Mouse (Mus musculus) liver, embryonic 15.5 days (tissue): ENCODE measurements at regions not wholly inside any gene's neighbourhood (a gene's known extent, or its start where the extent isn't known, plus 50 kb on each side); places are given as distances from the start of the nearest gene placed in this dataset.

Experiments
- ATAC-seq: fragments of 200-750 bp; cut with Nextera tagmentation; 2 replicates; pipeline ENCODE4 v1.8.0; 2017; ENCODE audit warnings: moderate number of reproducible peaks, mild to moderate bottlenecking, moderate library complexity; ENCODE audit not compliant: insufficient read depth
- H3K27ac ChIP-seq: fragments of 300-500 bp; sonication (generic); replicated peaks from 2 replicates; pipeline ENCODE4 v1.5.1; 2015; ENCODE audit warnings: mild to moderate bottlenecking, inconsistent platforms
- H3K27me3 ChIP-seq: fragments of 300-500 bp; sonication (generic); 2 replicates; pipeline ENCODE4 v1.6.1; 2015; ENCODE audit warnings: mild to moderate bottlenecking, inconsistent platforms
- H3K36me3 ChIP-seq: fragments of 300-500 bp; sonication (generic); replicated peaks from 2 replicates; pipeline ENCODE4 v1.6.1; 2015; ENCODE audit warnings: moderate library complexity, mild to moderate bottlenecking, inconsistent platforms
- H3K4me1 ChIP-seq: fragments of 300-500 bp; sonication (generic); replicated peaks from 2 replicates; pipeline ENCODE4 v1.6.1; 2015; ENCODE audit warnings: inconsistent platforms
- H3K4me2 ChIP-seq: fragments of 300-500 bp; sonication (generic); 2 replicates; pipeline ENCODE4 v1.6.1; 2015; ENCODE audit warnings: moderate library complexity, mild to moderate bottlenecking, inconsistent platforms
- H3K4me3 ChIP-seq: fragments of 300-500 bp; sonication (generic); replicated peaks from 2 replicates; pipeline ENCODE4 v1.5.1; 2015; ENCODE audit warnings: mild to moderate bottlenecking, inconsistent platforms
- H3K9ac ChIP-seq: fragments of 300-500 bp; sonication (generic); 2 replicates; pipeline ENCODE4 v1.6.1; 2015; ENCODE audit warnings: moderate library complexity, mild to moderate bottlenecking, inconsistent platforms
- H3K9me3 ChIP-seq: fragments of 300-500 bp; sonication (generic); replicated peaks from 2 replicates; pipeline ENCODE4 v1.6.1; 2016; ENCODE audit warnings: inconsistent platforms
- WGBS: fragments of 180-500 bp; shearing (Covaris S2); methylation state at CpG from one replicate; pipeline ENCODE4 v1.1.7; 2015; ENCODE audit warnings: mixed read lengths; ENCODE audit not compliant: insufficient replicate concordance; 5-methylcytosine and 5-hydroxymethylcytosine counted together

- no peak for ATAC-seq
- Histone ChIP-seq H3K4me2 (no peak overlapping the region), H3K27ac (no peak overlapping the region), H3K36me3 (no peaks in the 10 kb centered on the region), H3K4me1 (no peaks in the 10 kb centered on the region), H3K9ac (no peak overlapping the region), H3K4me3 (no peak overlapping the region), H3K9me3 (no peaks in the 10 kb centered on the region), H3K27me3 (no peaks in the 10 kb centered on the region)
- 58% methylated on average over 1 of the region's 1 CpGs for WGBS
Observed at GRCm38 (mm10) chr15:32839966-32840365, 595.4 kb downstream of the Sema5a start.
